Mouse (Mus musculus) heart, embryonic 14.5 days (tissue): ENCODE results near the gene Mrps12. TPM values are rescaled to one million over a fixed set of nuclear protein-coding genes. Genes with fewer than 3 reads are reported as not detected.

ENCODE experiments used
- ATAC-seq: fragments of 200-750 bp; cut with Nextera tagmentation; 2 replicates; pipeline ENCODE4 v1.8.0; 2017; ENCODE audit warnings: low read depth, moderate TSS enrichment; ENCODE audit not compliant: insufficient number of reproducible peaks, insufficient read depth, low FRiP score
- H3K27ac ChIP-seq, 2 experiments: fragments of 200-500 bp in 1 of 2; fragments of 300-500 bp in 1 of 2; sonication (generic) in 1 of 2; replicated peaks in 1 of 2; 2 replicates each; pipeline ENCODE4 v1.5.1; 2012 to 2014; ENCODE audit warnings: low read depth in 2 of 2, low read length in 2 of 2, control low read depth in 1 of 2, mild to moderate bottlenecking in 1 of 2, mixed read lengths in 1 of 2; ENCODE audit not compliant: control insufficient read depth in 1 of 2, insufficient read depth in 1 of 2
- H3K27me3 ChIP-seq: fragments of 300-500 bp; sonication (generic); 2 replicates; pipeline ENCODE4 v1.6.1; 2014; ENCODE audit warnings: mild to moderate bottlenecking, low read length, control low read depth; ENCODE audit not compliant: control insufficient read depth, insufficient read depth
- H3K36me3 ChIP-seq: fragments of 300-500 bp; sonication (generic); 2 replicates; pipeline ENCODE4 v1.6.1; 2014; ENCODE audit warnings: mild to moderate bottlenecking, control low read depth, low read length, mixed read lengths; ENCODE audit not compliant: control insufficient read depth, insufficient read depth
- H3K4me1 ChIP-seq, 2 experiments: fragments of 200-500 bp in 1 of 2; fragments of 300-500 bp in 1 of 2; sonication (generic) in 1 of 2; 2 replicates each; pipeline ENCODE4 v1.6.1; 2012 to 2014; ENCODE audit warnings: low read length in 2 of 2, control low read depth in 1 of 2, mixed read lengths in 1 of 2; ENCODE audit not compliant: control insufficient read depth in 2 of 2, insufficient read depth in 2 of 2
- H3K4me2 ChIP-seq: fragments of 300-500 bp; sonication (generic); 2 replicates; pipeline ENCODE4 v1.6.1; 2014; ENCODE audit warnings: mild to moderate bottlenecking, low read length
- H3K4me3 ChIP-seq, 2 experiments: fragments of 200-500 bp in 1 of 2; fragments of 300-500 bp in 1 of 2; sonication (generic) in 1 of 2; 2 replicates each; pipeline ENCODE4 v1.5.1; 2012 to 2014; ENCODE audit warnings: low read length in 2 of 2, mild to moderate bottlenecking in 2 of 2, control low read depth in 1 of 2, low read depth in 1 of 2, moderate library complexity in 1 of 2; ENCODE audit not compliant: control insufficient read depth in 1 of 2, insufficient read depth in 1 of 2
- H3K9ac ChIP-seq: fragments of 300-500 bp; sonication (generic); 2 replicates; pipeline ENCODE4 v1.6.1; 2014; ENCODE audit warnings: mild to moderate bottlenecking, low read length
- H3K9me3 ChIP-seq: fragments of 300-500 bp; sonication (generic); 2 replicates; pipeline ENCODE4 v1.6.1; 2016; ENCODE audit warnings: low read length, control low read depth; ENCODE audit not compliant: control insufficient read depth
- WGBS: fragments of 180-500 bp; shearing (Covaris S2); extraction: QIAGEN DNeasy Blood & Tissue Kit; methylation state at CpG from one replicate; pipeline ENCODE4 v1.1.7; 2014; 5-methylcytosine and 5-hydroxymethylcytosine counted together
- polyA plus RNA-seq: library from polyadenylated mRNA; unstranded; fragments of >200 nt; fragmentation: Nextera tagmentation; extraction: Ambion mirVana; gene quantifications from 2 replicates; pipeline ENCODE4 v1.2.1, GENCODE M21; 2014

The Mrps12 gene
- polyA plus RNA-seq, 1 experiment from 2014 or later: 135 TPM

GRCm38 (mm10) chr7:28780857-28781256, 39.2 kb upstream of the Mrps12 start:
- no peaks in the 10 kb centered on the region for H3K9me3 ChIP-seq
- H3K4me1 ChIP-seq: peaks cover 8 to 16% of the 10 kb centered on the region in 2 experiments
- WGBS: 56% methylated on average over 7 of the region's 7 CpGs
- ATAC-seq: no peak
- no peak overlapping the region for H3K4me3 ChIP-seq
- H3K27ac ChIP-seq: 0 out of 4 replicates have a peak overlapping the region, but pooled peaks of 1 of the 2 experiments have one; percentile 2
- peak overlapping the region; percentile 25; the same call in 1 of the 2 replicates for H3K9ac ChIP-seq
- no peak overlapping the region for H3K4me2 ChIP-seq
- peaks cover 32% of the 10 kb centered on the region for H3K36me3 ChIP-seq
- no peaks in the 10 kb centered on the region for H3K27me3 ChIP-seq

- Histone ChIP-seq H3K9ac (0 out of 2 replicates have a peak overlapping the region, but pooled peaks have one; percentile 25), H3K27ac (peak overlapping the region; percentile 2 to 44; a peak in 1 of 4 replicates), H3K4me1 (peaks cover 8 to 16% of the 10 kb centered on the region in 2 experiments), H3K4me2 (no peak overlapping the region), H3K9me3 (no peaks in the 10 kb centered on the region), H3K4me3 (no peak overlapping the region), H3K36me3 (peaks cover 28% of the 10 kb centered on the region), H3K27me3 (no peaks in the 10 kb centered on the region)
- WGBS: 40% methylated on average over 6 of the region's 6 CpGs
- ATAC-seq: 0 out of 2 replicates have a peak, but pooled peaks have one; percentile 27
Observed at GRCm38 (mm10) chr7:28780067-28780658, 38.5 kb upstream of the Mrps12 start.

- ATAC-seq: no peak
- no peak overlapping the region for H3K4me2 ChIP-seq
- H3K9me3 ChIP-seq: no peaks in the 10 kb centered on the region
- peaks cover 27% of the 10 kb centered on the region for H3K36me3 ChIP-seq
- H3K27ac ChIP-seq: no peak overlapping the region
- no peak overlapping the region for H3K9ac ChIP-seq
- H3K27me3 ChIP-seq: no peaks in the 10 kb centered on the region
- no peak overlapping the region for H3K4me3 ChIP-seq
- peaks cover 8 to 16% of the 10 kb centered on the region in 2 experiments for H3K4me1 ChIP-seq
- 84% methylated on average over 9 of the region's 9 CpGs for WGBS
Observed at GRCm38 (mm10) chr7:28778825-28779224, 37.2 kb upstream of the Mrps12 start.

GRCm38 (mm10) chr7:28775129-28775528, 33.5 kb upstream of the Mrps12 start:
- ATAC-seq: no peak
- Histone ChIP-seq H3K27me3 (no peaks in the 10 kb centered on the region), H3K4me2 (no peak overlapping the region), H3K9ac (no peak overlapping the region), H3K4me3 (no peak overlapping the region), H3K27ac (no peak overlapping the region), H3K9me3 (no peaks in the 10 kb centered on the region), H3K4me1 (peaks cover 2 to 4% of the 10 kb centered on the region in 2 experiments), H3K36me3 (peaks cover 20% of the 10 kb centered on the region)
- 84% methylated on average over 7 of the region's 7 CpGs for WGBS

- 80% methylated on average over 12 of the region's 12 CpGs for WGBS
- peaks cover 2 to 3% of the 10 kb centered on the region in 2 experiments; a peak in 1 of 4 replicates for H3K4me1 ChIP-seq
- H3K9ac ChIP-seq: no peak overlapping the region
- H3K4me3 ChIP-seq: no peak overlapping the region
- H3K4me2 ChIP-seq: no peak overlapping the region
- H3K27me3 ChIP-seq: no peaks in the 10 kb centered on the region
- H3K27ac ChIP-seq: no peak overlapping the region
- H3K36me3 ChIP-seq: peaks cover 16% of the 10 kb centered on the region
- H3K9me3 ChIP-seq: no peaks in the 10 kb centered on the region
- ATAC-seq: no peak
Observed at GRCm38 (mm10) chr7:28774164-28774563, 32.5 kb upstream of the Mrps12 start.

- 46% methylated on average over 3 of the region's 3 CpGs for WGBS
- no peak for ATAC-seq
- Histone ChIP-seq H3K4me1 (peaks cover 2 to 3% of the 10 kb centered on the region in 2 experiments; a peak in 1 of 4 replicates), H3K4me2 (no peak overlapping the region), H3K4me3 (no peak overlapping the region), H3K9me3 (no peaks in the 10 kb centered on the region), H3K36me3 (peaks cover 16% of the 10 kb centered on the region), H3K27ac (no peak overlapping the region), H3K27me3 (no peaks in the 10 kb centered on the region), H3K9ac (peak overlapping the region; percentile 4; the same call in 1 of the 2 replicates)
Observed at GRCm38 (mm10) chr7:28773163-28773562, 31.5 kb upstream of the Mrps12 start.

GRCm38 (mm10) chr7:28771867-28772266, 30.2 kb upstream of the Mrps12 start:
- Histone ChIP-seq H3K9ac (no peak overlapping the region), H3K4me2 (no peak overlapping the region)
- no peak for ATAC-seq

More at GRCm38 (mm10) chr7:28771867-28772266, 30.2 kb upstream of the Mrps12 start:
- WGBS: 84% methylated on average over 11 of the region's 11 CpGs
- Histone ChIP-seq H3K27me3 (no peaks in the 10 kb centered on the region), H3K27ac (no peak overlapping the region), H3K9me3 (no peaks in the 10 kb centered on the region), H3K4me3 (no peak overlapping the region), H3K36me3 (peaks cover 11% of the 10 kb centered on the region), H3K4me1 (peaks cover 7 to 11% of the 10 kb centered on the region in 2 experiments)
